Comparison of ENCODE assay signal across 11 mouse cellular contexts in the genomic region with DNA sequence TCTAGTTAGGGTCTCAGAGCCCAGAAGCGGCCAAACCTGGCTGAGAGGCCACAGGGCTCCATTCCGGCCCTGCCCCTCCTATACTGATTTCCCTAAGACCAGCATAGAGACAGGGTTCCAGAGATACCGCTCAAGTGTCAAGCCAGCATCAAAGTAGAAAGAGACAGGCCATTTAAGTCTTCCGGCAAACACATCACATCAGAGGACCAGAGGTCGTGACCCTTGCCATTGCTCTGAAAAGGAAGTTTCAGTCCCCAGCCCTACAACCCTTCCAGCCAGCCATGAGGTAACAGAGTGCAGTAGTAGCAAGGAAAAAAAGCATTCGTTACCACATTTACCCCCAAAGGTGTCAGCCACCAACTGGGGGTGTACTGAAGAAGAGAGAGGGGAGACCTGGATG. TPM values are rescaled to one million over a fixed set of nuclear protein-coding genes. Genes with fewer than 3 reads are reported as not detected.
DNase-seq lines count a peak whose midpoint lies in the region; ATAC-seq and TF ChIP-seq lines count a peak whose summit lies in the region.
"Had no signal": no experiment of that assay in that cellular context is flagged by ENCODE, and none has a peak within 500 bp of the region (broad histone marks: within the 10 kb centered on the region; RNA-seq: fewer than 3 reads in every experiment).

No protein-coding gene starts in this region.

- no peaks in the 10 kb centered on the region for H3K9me3 ChIP-seq in liver, embryonic 11.5 days (ENCODE audit: control insufficient read depth, low read length)
- H3K9me3 ChIP-seq in liver, postnatal 0 days (ENCODE audit: low read length) = no peaks in the 10 kb centered on the region
- no peaks in the 10 kb centered on the region for H3K9me3 ChIP-seq in forebrain, embryonic 14.5 days (replicated peaks; ENCODE audit: control insufficient read depth, low read length)
- no peaks in the 10 kb centered on the region for H3K9me3 ChIP-seq in midbrain, embryonic 15.5 days

- no peak for ATAC-seq in liver, embryonic 11.5 days (replicated peaks; ENCODE audit: low FRiP score)
- no peak for ATAC-seq in liver, postnatal 0 days
- ATAC-seq in forebrain, embryonic 14.5 days = no peak
- no peak for ATAC-seq in midbrain, embryonic 15.5 days (replicated peaks)
- ATAC-seq in erythroblast, adult 5-6 weeks (replicated peaks; ENCODE audit: low FRiP score, poor library complexity, severe bottlenecking) = no peak

- H3K27me3 ChIP-seq in liver, embryonic 11.5 days (replicated peaks; ENCODE audit: control insufficient read depth, insufficient read depth, low read length) = peaks cover 8% of the 10 kb centered on the region
- H3K27me3 ChIP-seq in liver, postnatal 0 days (ENCODE audit: insufficient read depth, low read length) = peaks cover 22% of the 10 kb centered on the region
- no peaks in the 10 kb centered on the region for H3K27me3 ChIP-seq in forebrain, embryonic 14.5 days (replicated peaks; ENCODE audit: control insufficient read depth, insufficient read depth, low read length)
- no peaks in the 10 kb centered on the region for H3K27me3 ChIP-seq in midbrain, embryonic 15.5 days (replicated peaks)

- peaks cover 43% of the 10 kb centered on the region for H3K4me1 ChIP-seq in liver, embryonic 11.5 days (replicated peaks; ENCODE audit: control insufficient read depth, insufficient read depth, low read length)
- peaks cover 37% of the 10 kb centered on the region for H3K4me1 ChIP-seq in liver, postnatal 0 days (ENCODE audit: insufficient read depth)
- H3K4me1 ChIP-seq in forebrain, embryonic 14.5 days (ENCODE audit: control insufficient read depth, insufficient read depth, low read length) = peaks cover 44% of the 10 kb centered on the region
- H3K4me1 ChIP-seq in midbrain, embryonic 15.5 days = peaks cover 52% of the 10 kb centered on the region

- H3K4me3 ChIP-seq in liver, embryonic 11.5 days (ENCODE audit: low read depth, low read length) = 0 out of 2 replicates have a peak overlapping the region, but pooled peaks have one; percentile 7
- H3K4me3 ChIP-seq in liver, postnatal 0 days (ENCODE audit: low read depth, low read length) = no peak overlapping the region
- no peak overlapping the region for H3K4me3 ChIP-seq in forebrain, embryonic 14.5 days (ENCODE audit: low read depth, low read length)
- H3K4me3 ChIP-seq in midbrain, embryonic 15.5 days = no peak overlapping the region

- intact Hi-C loops in left cerebral cortex, postnatal 36 days (cut with DNase I) = no loop called here

- H3K9ac ChIP-seq in liver, embryonic 11.5 days (ENCODE audit: low read depth, low read length) = no peak overlapping the region
- no peak overlapping the region for H3K9ac ChIP-seq in liver, postnatal 0 days (replicated peaks)
- H3K9ac ChIP-seq in forebrain, embryonic 14.5 days (ENCODE audit: low read length) = no peak overlapping the region; the same call in 1 of the 2 replicates
- H3K9ac ChIP-seq in midbrain, embryonic 15.5 days = no peak overlapping the region

- peak overlapping the region; percentile 99 for H3K4me2 ChIP-seq in liver, embryonic 11.5 days
- no peak overlapping the region for H3K4me2 ChIP-seq in liver, postnatal 0 days (ENCODE audit: low read depth, low read length)
- peak overlapping the region; percentile 95; the same call in 1 of the 2 replicates for H3K4me2 ChIP-seq in forebrain, embryonic 14.5 days (ENCODE audit: low read length)
- H3K4me2 ChIP-seq in midbrain, embryonic 15.5 days = 0 out of 2 replicates have a peak overlapping the region, but pooled peaks have one; percentile 2

- 45% methylated on average over 6 of the region's 6 CpGs for WGBS in liver, embryonic 11.5 days
- 64% methylated on average over 6 of the region's 6 CpGs for WGBS in liver, postnatal 0 days (ENCODE audit: insufficient replicate concordance)
- 49% methylated on average over 6 of the region's 6 CpGs for WGBS in forebrain, embryonic 14.5 days
- 36% methylated on average over 6 of the region's 6 CpGs for WGBS in midbrain, embryonic 15.5 days

- H3K36me3 ChIP-seq in liver, embryonic 11.5 days (ENCODE audit: control insufficient read depth, insufficient read depth, low read length) = no peaks in the 10 kb centered on the region; the same call in 1 of the 2 replicates
- H3K36me3 ChIP-seq in liver, postnatal 0 days (replicated peaks; ENCODE audit: insufficient read depth, low read length) = no peaks in the 10 kb centered on the region
- H3K36me3 ChIP-seq in forebrain, embryonic 14.5 days (ENCODE audit: control insufficient read depth, insufficient read depth, low read length) = peaks cover 35% of the 10 kb centered on the region
- H3K36me3 ChIP-seq in midbrain, embryonic 15.5 days (replicated peaks) = 0 out of 2 replicates have a peak, but pooled peaks cover 3% of the 10 kb centered on the region

- no peak for TF ChIP-seq CTCF in liver, postnatal 0 days (IDR thresholded peaks at IDR 0.05; ENCODE audit: low read depth)

- no peak overlapping the region for H3K27ac ChIP-seq in liver, embryonic 11.5 days (ENCODE audit: low read depth, low read length)
- H3K27ac ChIP-seq in liver, postnatal 0 days (ENCODE audit: low read depth) = no peak overlapping the region
- no peak overlapping the region for H3K27ac ChIP-seq in forebrain, embryonic 14.5 days (ENCODE audit: low read depth, low read length)
- no peak overlapping the region for H3K27ac ChIP-seq in midbrain, embryonic 15.5 days

- no peak for TF ChIP-seq EP300 in liver, postnatal 0 days (IDR thresholded peaks at IDR 0.05; ENCODE audit: low read depth)

- no peak for DNase-seq in liver, embryonic 11.5 days (ENCODE audit: low spot score)
- no peak for DNase-seq in liver, postnatal 0 days
- peak; percentile 25 for DNase-seq in embryo, embryonic 11 days
- no peak for DNase-seq in forebrain, embryonic 14.5 days (ENCODE audit: low spot score)
- DNase-seq in left cerebral cortex, postnatal 36 days (ENCODE audit: low spot score in 2 of 2) = no peak
- DNase-seq: adrenal gland, postnatal 14 days; cerebellum, adult 2 months; right cerebral cortex, postnatal 4 days; thymus, postnatal 14 days had no signal

RNA-seq across cellular contexts. Expression of a gene that starts 2.9 kb away (rescaled TPM):
- 31.6 and 35.5 TPM in 2 replicates for polyA plus RNA-seq in liver, embryonic 11.5 days (2014; fragmentation: Nextera tagmentation; extraction: Ambion mirVana)
- polyA plus RNA-seq in liver, postnatal 0 days (2015; fragmentation: Nextera tagmentation; extraction: Ambion mirVana) = 4.4 and 5.2 TPM in 2 replicates
- 72.2 and 88.4 TPM in 2 replicates for polyA plus RNA-seq in forebrain, embryonic 14.5 days (2014; fragmentation: Nextera tagmentation; extraction: Ambion mirVana)
- polyA plus RNA-seq in midbrain, embryonic 15.5 days (2015; fragmentation: Nextera tagmentation; extraction: Ambion mirVana) = 141 and 142 TPM in 2 replicates
- 24.2 and 26.7 TPM in 2 replicates for total RNA-seq in erythroblast, adult 5-6 weeks (2015; ENCODE audit: low replicate concordance)
- total RNA-seq in erythroblast, adult 5-6 weeks (2017; ENCODE audit: low replicate concordance) = 22.9 and 27.7 TPM in 2 replicates
- total RNA-seq in left cerebral cortex, postnatal 36 days (2021) = 100 to 1,000 TPM; 126 to 150 TPM

RNA-seq across cellular contexts. Expression of a gene that starts 6.3 kb away (rescaled TPM):
- 0.47 and 0.51 TPM in 2 replicates for polyA plus RNA-seq in liver, embryonic 11.5 days (2014; fragmentation: Nextera tagmentation; extraction: Ambion mirVana)
- 33.0 and 39.8 TPM in 2 replicates for polyA plus RNA-seq in liver, postnatal 0 days (2015; fragmentation: Nextera tagmentation; extraction: Ambion mirVana)
- 0.61 and 1.1 TPM in 2 replicates for polyA plus RNA-seq in forebrain, embryonic 14.5 days (2014; fragmentation: Nextera tagmentation; extraction: Ambion mirVana)
- 2.2 and 3.8 TPM in 2 replicates for polyA plus RNA-seq in midbrain, embryonic 15.5 days (2015; fragmentation: Nextera tagmentation; extraction: Ambion mirVana)
- total RNA-seq in erythroblast, adult 5-6 weeks (2015; ENCODE audit: low replicate concordance) = 70.9 and 108 TPM in 2 replicates
- 185 and 281 TPM in 2 replicates for total RNA-seq in erythroblast, adult 5-6 weeks (2017; ENCODE audit: low replicate concordance)
- 1 to 10 TPM; 1.5 to 1.9 TPM for total RNA-seq in left cerebral cortex, postnatal 36 days (2021)

RNA-seq across cellular contexts. Expression of a gene that starts 8.8 kb away (rescaled TPM):
- 0.08 and 0.73 TPM in 2 replicates for polyA plus RNA-seq in liver, embryonic 11.5 days (2014; fragmentation: Nextera tagmentation; extraction: Ambion mirVana)
- polyA plus RNA-seq in liver, postnatal 0 days (2015; fragmentation: Nextera tagmentation; extraction: Ambion mirVana) = 1.7 and 1.9 TPM in 2 replicates
- polyA plus RNA-seq in forebrain, embryonic 14.5 days (2014; fragmentation: Nextera tagmentation; extraction: Ambion mirVana) = 1.2 TPM in 2 replicates
- 4.0 and 4.9 TPM in 2 replicates for polyA plus RNA-seq in midbrain, embryonic 15.5 days (2015; fragmentation: Nextera tagmentation; extraction: Ambion mirVana)
- total RNA-seq in erythroblast, adult 5-6 weeks (2015; ENCODE audit: low replicate concordance) = 8.3 and 18.6 TPM in 2 replicates
- total RNA-seq in erythroblast, adult 5-6 weeks (2017; ENCODE audit: low replicate concordance) = 29.9 and 35.8 TPM in 2 replicates
- 1 to 10 TPM; 4.0 to 5.8 TPM for total RNA-seq in left cerebral cortex, postnatal 36 days (2021)

RNA-seq across cellular contexts. Expression of a gene that starts 21.3 kb away (rescaled TPM):
- polyA plus RNA-seq in liver, embryonic 11.5 days (2014; fragmentation: Nextera tagmentation; extraction: Ambion mirVana) = 0.25 TPM in 2 replicates
- polyA plus RNA-seq in liver, postnatal 0 days (2015; fragmentation: Nextera tagmentation; extraction: Ambion mirVana) = 0.08 and 0.19 TPM in 2 replicates
- polyA plus RNA-seq in forebrain, embryonic 14.5 days (2014; fragmentation: Nextera tagmentation; extraction: Ambion mirVana) = 0.83 and 0.99 TPM in 2 replicates
- 2.2 and 2.4 TPM in 2 replicates for polyA plus RNA-seq in midbrain, embryonic 15.5 days (2015; fragmentation: Nextera tagmentation; extraction: Ambion mirVana)
- 2.3 and 3.6 TPM in 2 replicates for total RNA-seq in erythroblast, adult 5-6 weeks (2015; ENCODE audit: low replicate concordance)
- total RNA-seq in erythroblast, adult 5-6 weeks (2017; ENCODE audit: low replicate concordance) = 4.3 and 4.9 TPM in 2 replicates
- under 1 TPM; 0.37 to 0.45 TPM for total RNA-seq in left cerebral cortex, postnatal 36 days (2021)

RNA-seq across cellular contexts. Expression of a gene that starts 40.3 kb away (rescaled TPM):
- 9.1 and 11.8 TPM in 2 replicates for polyA plus RNA-seq in liver, embryonic 11.5 days (2014; fragmentation: Nextera tagmentation; extraction: Ambion mirVana)
- 2.0 and 2.3 TPM in 2 replicates for polyA plus RNA-seq in liver, postnatal 0 days (2015; fragmentation: Nextera tagmentation; extraction: Ambion mirVana)
- polyA plus RNA-seq in forebrain, embryonic 14.5 days (2014; fragmentation: Nextera tagmentation; extraction: Ambion mirVana) = 19.2 and 21.7 TPM in 2 replicates
- polyA plus RNA-seq in midbrain, embryonic 15.5 days (2015; fragmentation: Nextera tagmentation; extraction: Ambion mirVana) = 29.1 and 30.1 TPM in 2 replicates
- total RNA-seq in erythroblast, adult 5-6 weeks (2015; ENCODE audit: low replicate concordance) = 11.0 and 11.1 TPM in 2 replicates
- 9.9 and 12.8 TPM in 2 replicates for total RNA-seq in erythroblast, adult 5-6 weeks (2017; ENCODE audit: low replicate concordance)
- total RNA-seq in left cerebral cortex, postnatal 36 days (2021) = 10 to 100 TPM; 32.4 to 42.9 TPM
